Mouse (Mus musculus) liver, embryonic 18 days (tissue): Measurements from ENCODE around the gene Olfr1404. TPM values are rescaled to one million over a fixed set of nuclear protein-coding genes. Genes with fewer than 3 reads are reported as not detected.

Source experiments
- polyA plus RNA-seq: library from polyadenylated mRNA; depleted of rRNA; stranded (reverse); fragments of >200 nt; gene quantifications from 2 replicates; pipeline ENCODE4 v1.2.3, GENCODE M21; 2012; rRNA removed

Olfr1404 gene
- polyA plus RNA-seq: not detected in 2 replicates

DNA sequence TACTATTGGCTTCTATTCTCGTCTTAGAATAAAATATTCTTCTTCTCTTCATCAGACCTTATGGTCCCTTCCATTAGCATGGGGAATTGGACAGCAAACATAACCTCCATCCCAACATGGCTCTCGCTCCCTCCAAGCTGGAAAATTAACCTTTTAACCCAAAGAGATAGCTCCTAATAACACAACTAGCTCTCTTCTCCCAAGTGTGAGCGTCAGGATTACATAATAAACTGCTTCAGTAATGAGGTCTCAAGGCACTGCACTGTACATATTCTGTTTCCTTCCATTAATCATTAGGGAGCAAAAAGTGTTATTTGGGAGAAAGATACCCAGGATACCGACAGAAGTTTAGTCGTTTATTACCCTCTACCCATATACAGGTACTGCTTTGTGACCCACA is at the start of gene Olfr1404:
Olfr1404 (plus strand) TSS at position 301 of the 400 bp plus-strand sequence.

DNA sequence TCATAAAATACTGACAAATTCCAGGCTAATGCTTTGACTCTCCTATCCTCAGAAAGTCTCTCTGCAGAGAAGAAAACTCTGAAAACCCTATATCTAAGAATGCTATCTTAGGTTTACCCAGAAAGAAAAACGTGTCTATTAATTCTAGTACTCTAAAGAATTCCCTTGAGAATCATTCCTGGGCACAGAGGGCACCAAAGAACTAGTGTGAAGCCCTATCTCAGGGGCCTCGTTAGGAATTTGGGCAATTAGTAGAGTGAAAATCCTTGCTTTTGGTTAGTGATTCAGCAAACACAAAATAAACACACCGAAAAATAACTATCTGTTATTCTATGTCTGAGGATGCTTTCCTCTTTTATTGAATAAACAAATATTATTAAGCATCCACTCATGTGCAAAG is 21.7 kb upstream of the Olfr1404 start, which contains the start of gene Olfr1406:
Olfr1406 (minus strand) TSS at position 101 of the 400 bp plus-strand sequence.

DNA sequence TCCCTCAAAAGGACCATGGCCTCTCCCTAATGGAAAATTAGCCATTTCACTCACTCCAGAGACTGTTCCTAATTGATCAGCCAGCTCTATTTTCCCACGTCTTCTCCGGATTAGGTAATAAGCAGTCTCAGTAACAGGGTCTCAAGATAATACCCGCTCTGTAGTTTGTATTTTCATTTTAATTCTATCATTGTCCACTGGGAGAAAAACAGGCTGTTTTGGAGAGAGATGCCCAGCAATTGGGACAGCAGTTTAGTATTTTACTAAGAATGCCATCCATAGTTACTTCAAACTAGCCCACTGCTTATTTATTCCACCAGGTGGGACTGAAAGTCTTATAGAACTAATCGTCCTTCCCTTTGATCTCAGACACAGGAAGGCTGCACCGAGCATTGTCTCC is 14.7 kb upstream of the Olfr1404 start, which contains the start of gene Olfr218:
Olfr218 (plus strand) TSS at position 301 of the 400 bp plus-strand sequence.

DNA sequence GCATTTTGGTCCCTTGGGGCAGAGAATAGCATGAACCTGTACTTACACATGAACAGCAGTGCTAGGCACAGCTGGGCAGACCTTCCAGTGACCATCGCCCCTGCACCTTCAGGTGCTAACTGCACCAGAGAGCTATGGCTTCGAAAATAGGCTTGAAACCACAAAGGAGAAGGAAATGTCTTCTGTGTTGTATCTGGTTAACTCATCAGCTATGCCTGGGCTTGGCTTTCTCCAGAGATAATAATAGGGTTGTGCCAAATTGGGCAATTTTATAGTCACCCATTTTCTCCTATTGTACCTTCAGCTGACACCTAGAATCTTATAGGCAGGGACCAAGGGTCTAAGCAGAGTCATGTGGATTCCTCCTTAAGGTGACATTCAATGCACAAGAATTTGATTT is 14.9 kb downstream of the Olfr1404 start, which contains the start of gene Fcer1a:
Fcer1a (minus strand) TSS at position 134 of the 400 bp plus-strand sequence.

DNA sequence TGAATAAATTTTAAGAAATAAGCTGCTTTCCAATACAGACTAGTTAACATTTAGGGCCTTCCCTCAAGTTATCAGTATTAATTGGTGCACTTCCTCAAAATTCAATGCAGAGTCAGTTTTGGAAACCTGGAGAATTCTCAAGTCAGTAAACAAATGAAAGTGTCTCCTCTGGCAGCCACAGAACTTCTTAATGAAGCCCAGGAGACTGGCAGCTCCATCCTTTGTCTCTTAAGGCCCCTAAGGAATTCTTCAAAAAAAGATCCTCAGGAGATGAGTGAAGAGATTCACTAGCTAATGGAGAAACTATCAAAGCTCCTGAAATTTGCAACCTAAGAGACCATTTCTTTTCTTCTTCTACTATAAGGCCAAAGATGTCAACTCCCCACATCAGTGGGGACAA is 53.5 kb downstream of the Olfr1404 start, which contains the start of gene Olfr418:
Olfr418 (plus strand) TSS at position 301 of the 400 bp plus-strand sequence.

Other genes with a start within 250 kb of the Olfr1404 start
- gene Olfr1408, start 75.0 kb upstream of the Olfr1404 start, polyA plus RNA-seq: not detected in 2 replicates
- gene Olfr1406, start 21.8 kb upstream of the Olfr1404 start, polyA plus RNA-seq: not detected in 2 replicates
- gene Olfr218, start 14.6 kb upstream of the Olfr1404 start, polyA plus RNA-seq: not detected in 2 replicates
- gene Fcer1a, start 14.8 kb downstream of the Olfr1404 start, polyA plus RNA-seq: 0.04 TPM in 1 of 2 replicates, not detected in the other
- not detected in 2 replicates for gene Olfr418, start 53.6 kb downstream of the Olfr1404 start, polyA plus RNA-seq
- not detected in 2 replicates for gene Mptx2, start 65.4 kb downstream of the Olfr1404 start, polyA plus RNA-seq
- gene Ackr1, start 121.4 kb downstream of the Olfr1404 start, polyA plus RNA-seq: 23.9 and 24.7 TPM in 2 replicates
- 5.5 TPM in 2 replicates for gene Aim2, start 138.5 kb downstream of the Olfr1404 start, polyA plus RNA-seq
- gene Cadm3, start 155.3 kb downstream of the Olfr1404 start, polyA plus RNA-seq: 0.43 and 0.46 TPM in 2 replicates